Comparison of ENCODE assay signal across 8 mouse cellular contexts in the genomic region with DNA sequence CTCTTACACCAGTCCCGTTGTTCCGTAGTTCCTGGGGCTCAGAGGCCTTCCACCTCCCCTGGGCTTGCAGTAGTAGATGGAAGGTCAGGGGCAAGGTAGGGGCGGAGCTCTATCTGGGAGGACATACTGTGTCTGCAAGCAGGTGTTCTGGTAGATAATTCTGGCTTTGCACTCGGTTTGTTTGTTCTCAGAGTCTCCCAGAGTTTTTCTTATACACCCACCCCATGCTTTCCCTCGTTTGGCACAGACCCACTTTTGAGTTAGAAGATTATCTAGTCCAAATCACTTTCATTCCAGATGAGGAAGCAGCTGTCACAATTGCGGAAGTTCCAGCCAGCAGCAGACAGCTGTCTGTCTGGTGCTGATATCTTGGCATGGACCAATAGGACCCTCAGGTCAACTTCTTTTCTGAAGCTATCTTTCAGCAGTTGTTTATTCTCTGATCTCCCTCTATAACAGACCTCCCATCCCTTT.
A peak's percentile ranks its signal among the peaks of the same experiment; 100 is the strongest.
DNase-seq lines count a peak whose midpoint lies in the region; ATAC-seq lines count a peak whose summit lies in the region.

No protein-coding gene starts in this region.

- H3K4me1 ChIP-seq in embryonic facial prominence, embryonic 10.5 days: peaks cover under 1% of the 10 kb centered on the region; the same call in 1 of the 2 replicates
- H3K4me1 ChIP-seq in limb, embryonic 13.5 days: peaks cover under 1% of the 10 kb centered on the region

- no peaks in the 10 kb centered on the region for H3K9me3 ChIP-seq in embryonic facial prominence, embryonic 10.5 days
- no peaks in the 10 kb centered on the region for H3K9me3 ChIP-seq in limb, embryonic 13.5 days

- ATAC-seq in limb, embryonic 13.5 days (ENCODE audit: low FRiP score, low read depth): 0 out of 2 replicates have a peak, but pooled peaks have one; percentile 20

- peak; percentile 11 for DNase-seq in adrenal gland, postnatal 14 days
- no peak for DNase-seq in adrenal gland, adult 18-20 months (ENCODE audit: low spot score in 2 of 2)
- peak; percentile 12 for DNase-seq in embryonic facial prominence, embryonic 10.5 days (ENCODE audit: low spot score)
- peak; percentile 27 for DNase-seq in skeletal muscle tissue, adult 2 months (ENCODE audit: low read depth, low spot score)
- no peak for DNase-seq in cerebellum, adult 9-11 months
- no peak for DNase-seq in cerebellum, adult 9-10 months
- no peak for DNase-seq in frontal cortex, postnatal 14 days (ENCODE audit: low spot score in 2 of 2)

- no peak overlapping the region for H3K9ac ChIP-seq in limb, embryonic 13.5 days

- no peak overlapping the region for H3K4me3 ChIP-seq in embryonic facial prominence, embryonic 10.5 days
- no peak overlapping the region for H3K4me3 ChIP-seq in limb, embryonic 13.5 days

- no peak overlapping the region for H3K4me2 ChIP-seq in limb, embryonic 13.5 days (replicated peaks)

- H3K27ac ChIP-seq in embryonic facial prominence, embryonic 10.5 days (replicated peaks): no peak overlapping the region
- H3K27ac ChIP-seq in limb, embryonic 13.5 days: no peak overlapping the region

- no peaks in the 10 kb centered on the region for H3K27me3 ChIP-seq in embryonic facial prominence, embryonic 10.5 days (replicated peaks; ENCODE audit: low read depth, poor library complexity, severe bottlenecking)
- H3K27me3 ChIP-seq in limb, embryonic 13.5 days: no peaks in the 10 kb centered on the region

- WGBS in embryonic facial prominence, embryonic 10.5 days: 73% methylated on average over 6 of the region's 6 CpGs
- WGBS in limb, embryonic 13.5 days: 73% methylated on average over 6 of the region's 6 CpGs

- no peaks in the 10 kb centered on the region for H3K36me3 ChIP-seq in embryonic facial prominence, embryonic 10.5 days (replicated peaks)
- H3K36me3 ChIP-seq in limb, embryonic 13.5 days: no peaks in the 10 kb centered on the region

Comparison
In these comparisons a context has a peak if more than half of its experiments do, and no peak if none do; other contexts are left out.
1. DNase-seq: peak in adrenal gland, postnatal 14 days (single experiment), embryonic facial prominence, embryonic 10.5 days (single experiment) and skeletal muscle tissue, adult 2 months (single experiment); none in adrenal gland, adult 18-20 months (0 of 2), cerebellum, adult 9-11 months (single experiment), cerebellum, adult 9-10 months (single experiment) and frontal cortex, postnatal 14 days (0 of 2).